Mouse (Mus musculus) left cerebral cortex, postnatal 14 days (tissue): ENCODE results near the gene Adcyap1r1. TPM values are rescaled to one million over a fixed set of nuclear protein-coding genes. Genes with fewer than 3 reads are reported as not detected.
A peak's percentile ranks its signal among the peaks of the same experiment; 100 is the strongest.

Experiments
- DNase-seq, 2 experiments: peaks; one replicate each; pipeline ENCODE4 v3.0.0; 2021 to 2022; ENCODE audit warnings: low spot score in 2 of 2, mixed read lengths in 1 of 2
- intact Hi-C: fragments of 180-260 bp; cut with DNase I; formaldehyde crosslinking; loops from one replicate; pipeline ENCODE4 v1.15.1; 2025
- long read RNA-seq, 2 experiments: library from polyadenylated mRNA; stranded (forward); transcript quantifications; one replicate each; pipeline ENCODE4 v2.0.0; 2021
- total RNA-seq, 2 experiments: library from RNA; stranded (reverse); gene quantifications; 2 replicates each; pipeline ENCODE4 v1.2.3; 2021

The Adcyap1r1 gene
- total RNA-seq: 100 to 1,000 TPM; 113 to 126 TPM
- long read RNA-seq, experiment 1, full-length matches to known transcripts: 16 of 76 reads
- long read RNA-seq, experiment 1, partial matches to known transcripts: 7 of 76 reads
- long read RNA-seq, experiment 1, other reads (novel, unspliced or antisense): 53 of 76 reads
- long read RNA-seq, experiment 2, full-length matches to known transcripts: 11 of 63 reads
- long read RNA-seq, experiment 2, partial matches to known transcripts: 50 of 63 reads
- long read RNA-seq, experiment 2, other reads (novel, unspliced or antisense): 2 of 63 reads

DNA sequence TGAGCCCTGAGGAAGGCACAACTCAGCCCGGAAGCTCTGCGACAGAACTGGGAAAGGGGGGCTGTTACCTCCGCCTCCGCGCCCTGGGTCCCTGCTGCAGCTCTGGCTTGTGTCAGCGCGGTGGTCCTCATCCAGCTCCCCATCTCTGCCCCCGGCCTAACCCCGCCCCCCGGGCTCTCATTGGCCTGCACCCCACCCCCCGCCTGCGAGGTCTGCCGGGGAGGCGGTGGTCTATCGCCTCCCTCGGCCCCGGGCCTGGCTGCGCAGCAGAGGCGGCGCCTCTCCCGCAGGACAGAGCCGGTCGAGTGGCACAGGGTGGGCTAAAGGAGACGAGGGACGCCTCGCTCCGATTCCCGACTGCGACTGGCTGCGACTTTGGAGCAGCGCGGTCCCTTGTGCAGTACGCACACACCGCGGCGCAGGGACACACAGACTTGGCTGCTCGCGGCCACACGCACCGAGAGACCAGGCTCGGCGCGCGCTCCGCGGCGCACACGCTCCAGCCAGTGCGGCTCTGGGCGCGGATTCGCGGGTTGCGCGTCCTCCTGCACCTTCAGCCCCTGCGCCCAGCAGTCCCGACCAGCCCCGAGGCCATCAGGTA lies at the start of gene Adcyap1r1:
Gene Adcyap1r1 (plus strand): TSS at position 208 of the 601 bp plus-strand sequence.
- intact Hi-C loops: loop anchor here (2.0 kb wide), 1 partner anchor 55 kb away; no protein-coding TSS in a partner anchor
- DNase-seq: peak; percentile 70 to 75

DNA sequence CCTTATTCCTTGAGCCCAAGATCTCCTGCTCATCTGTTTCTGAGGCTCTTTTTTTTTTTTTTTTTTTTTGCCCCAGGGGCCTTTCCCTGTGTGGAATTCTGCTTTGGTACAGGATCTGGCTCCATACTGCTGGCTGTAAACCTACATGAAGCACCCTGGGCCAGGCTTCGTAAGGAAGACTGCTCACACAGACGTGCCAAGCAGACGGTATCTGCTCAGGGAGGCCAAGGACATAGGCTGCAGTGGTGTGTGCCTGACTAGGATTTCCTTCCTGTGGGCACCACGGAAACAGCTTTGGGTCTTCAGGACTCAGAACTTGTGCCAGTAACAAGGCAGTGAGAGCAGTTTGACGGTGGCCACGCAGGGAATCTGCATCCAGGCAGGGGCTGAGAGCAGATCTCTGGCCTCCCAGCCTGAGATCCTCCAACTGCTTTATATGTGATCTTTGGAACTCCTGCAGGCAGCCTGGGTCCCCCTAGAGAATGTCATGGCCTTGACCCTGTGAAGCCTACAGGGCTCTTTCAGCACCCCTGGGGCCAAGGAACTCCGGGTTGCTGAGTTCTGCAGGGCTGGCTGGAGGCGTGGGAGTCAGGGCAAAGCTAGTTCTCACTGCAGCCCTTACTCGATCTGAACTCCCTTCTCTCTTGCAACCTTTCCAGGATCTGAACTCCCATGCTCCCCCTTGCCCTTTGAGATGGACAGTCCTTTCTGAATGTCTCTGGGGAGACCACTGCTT lies 49.6 kb upstream of the Adcyap1r1 start:
- intact Hi-C loops: no loop called here
- no peak for DNase-seq

DNA sequence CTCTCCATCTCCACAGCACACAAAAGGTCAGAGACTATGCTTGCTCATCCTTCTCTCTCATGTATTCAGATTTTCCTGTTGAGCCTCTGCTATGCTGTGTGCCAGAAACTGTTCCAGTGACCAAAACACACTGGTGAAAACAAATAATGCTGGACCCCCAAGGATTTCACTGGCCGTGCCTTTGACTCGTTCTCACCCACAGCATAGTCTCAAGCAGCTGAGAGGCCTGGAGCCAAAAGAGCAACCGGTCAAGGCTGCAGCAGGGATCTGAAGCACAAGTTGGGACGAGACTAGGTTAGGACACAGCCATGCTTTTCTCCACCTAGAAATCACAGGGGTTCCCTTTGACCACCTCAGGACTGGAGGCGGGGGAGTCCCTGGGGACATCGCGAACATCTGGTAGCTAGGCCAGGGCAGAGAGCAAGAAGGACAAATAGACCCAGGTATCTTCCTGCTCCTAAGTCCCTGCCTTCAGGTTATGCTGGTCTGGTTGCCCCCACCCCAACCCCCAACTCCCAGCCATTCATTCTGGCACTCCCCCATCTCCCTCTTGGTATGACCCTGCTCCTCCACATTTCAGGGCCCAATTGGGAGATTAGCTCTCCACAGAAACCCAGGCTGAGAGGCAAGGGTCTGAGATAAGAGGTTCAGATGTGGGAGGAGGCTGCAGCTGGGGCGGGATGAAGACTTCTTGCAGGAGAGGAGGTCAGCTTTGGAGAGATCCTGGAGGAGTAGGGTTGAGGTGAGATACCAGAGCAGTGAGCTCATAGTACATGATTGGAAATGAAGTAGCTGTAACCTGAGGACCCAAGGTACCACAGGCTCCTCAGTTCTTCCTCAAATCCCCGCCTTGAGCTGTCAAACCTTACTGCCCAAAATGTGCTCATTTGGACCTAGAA lies 48.1 kb upstream of the Adcyap1r1 start:
- DNase-seq: no peak
- intact Hi-C loops: no loop called here

DNA sequence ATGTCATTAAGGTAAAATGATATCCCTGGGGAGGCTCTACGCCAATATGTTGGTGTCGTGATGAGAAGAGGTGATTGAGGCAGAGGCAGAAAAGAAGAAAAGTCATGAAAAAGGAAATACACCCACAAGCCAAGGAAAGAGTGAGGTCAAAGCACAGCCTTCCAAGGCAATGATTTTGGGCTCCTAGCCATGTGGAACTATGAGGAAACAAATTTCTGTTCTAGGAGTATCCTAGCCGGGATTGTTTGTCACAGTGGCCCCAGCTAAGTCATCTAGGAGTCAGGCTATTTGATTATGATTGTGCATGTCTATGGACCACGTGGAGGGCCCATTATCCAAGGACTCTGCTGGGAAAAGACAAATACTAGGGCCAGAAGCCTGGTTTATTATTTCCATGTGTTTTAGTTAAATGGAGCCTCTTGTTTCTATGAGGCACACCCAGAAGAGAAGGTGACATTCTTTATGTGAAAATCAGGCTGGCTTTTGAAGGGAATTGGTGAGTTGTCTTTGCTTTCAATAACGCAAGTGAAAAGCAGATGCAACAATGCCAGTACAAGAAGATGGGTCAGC lies 47.3 kb upstream of the Adcyap1r1 start:
- DNase-seq: no peak
- intact Hi-C loops: no loop called here

DNA sequence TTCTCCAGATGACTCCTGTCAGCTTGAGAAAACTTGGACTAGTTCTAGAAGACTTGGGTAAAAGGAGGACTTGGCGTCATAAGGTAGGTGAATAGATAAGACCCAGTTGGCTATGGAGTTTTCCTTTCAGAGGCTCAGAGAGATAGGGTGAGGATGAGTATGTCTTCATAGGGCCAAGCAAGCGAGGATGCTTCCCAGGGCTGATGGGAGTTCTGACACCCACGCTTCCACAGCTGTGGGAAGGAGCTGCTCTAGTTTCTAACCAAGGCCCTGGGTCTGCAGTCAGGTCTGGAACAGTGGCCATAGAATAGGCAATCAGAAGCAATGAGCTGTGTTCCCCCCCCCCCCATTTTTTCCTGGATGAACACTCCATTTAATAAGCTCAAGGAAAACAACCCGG lies 44.4 kb upstream of the Adcyap1r1 start:
- intact Hi-C loops: loop anchor here (5.0 kb wide), 1 partner anchor 35 kb away; no protein-coding TSS in a partner anchor
- DNase-seq: no peak

DNA sequence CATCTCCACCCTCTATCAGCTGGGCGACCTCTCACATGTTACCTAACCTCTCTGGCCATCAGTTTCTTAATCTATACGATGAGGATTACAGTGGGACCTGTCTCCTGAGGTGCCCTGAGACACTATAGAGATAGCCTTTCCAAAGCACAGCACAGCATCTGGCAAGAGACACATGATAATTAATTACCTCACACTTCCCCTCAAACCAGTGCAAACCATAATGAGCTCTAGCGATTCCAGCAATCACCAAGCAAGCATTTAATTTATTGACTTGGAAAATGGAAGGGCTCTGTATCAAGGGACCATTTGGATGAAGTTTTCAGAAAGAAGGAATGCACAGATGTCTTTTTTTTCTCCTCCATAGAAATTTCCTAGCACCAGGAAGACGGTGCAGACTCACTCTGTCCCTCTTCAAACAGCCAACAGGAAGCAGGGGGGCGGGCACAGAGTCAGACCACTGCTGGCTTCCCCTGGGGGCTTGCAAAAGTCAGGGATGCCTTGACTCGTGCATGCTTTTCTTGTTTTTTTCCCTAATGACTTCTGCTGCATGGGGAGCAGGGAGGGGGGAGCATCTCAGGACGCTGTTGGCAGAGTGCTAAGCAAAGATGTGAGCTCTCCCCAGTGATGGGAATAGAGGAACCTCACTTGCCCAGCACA lies 41.5 kb upstream of the Adcyap1r1 start:
- intact Hi-C loops: no loop called here
- DNase-seq: no peak

DNA sequence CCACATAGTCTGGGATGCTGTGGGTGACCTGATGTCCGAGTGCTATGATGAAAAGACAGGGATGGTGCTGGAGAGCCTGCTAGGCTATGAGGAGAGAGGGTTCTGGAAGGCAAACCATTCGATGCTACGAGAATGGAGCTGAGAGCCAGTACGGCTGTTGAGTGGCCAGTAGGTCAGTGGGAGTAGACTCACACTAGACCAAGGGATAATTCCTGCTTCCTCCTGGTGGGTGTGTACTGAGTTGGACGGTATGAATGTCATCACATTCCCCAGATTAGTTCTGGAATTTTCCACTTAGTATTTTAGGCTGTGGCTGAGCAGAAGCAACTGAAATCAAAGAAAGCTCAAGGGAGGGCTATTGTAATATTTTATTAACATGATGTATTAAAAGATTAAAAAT lies 40.8 kb upstream of the Adcyap1r1 start:
- no peak for DNase-seq
- intact Hi-C loops: no loop called here

DNA sequence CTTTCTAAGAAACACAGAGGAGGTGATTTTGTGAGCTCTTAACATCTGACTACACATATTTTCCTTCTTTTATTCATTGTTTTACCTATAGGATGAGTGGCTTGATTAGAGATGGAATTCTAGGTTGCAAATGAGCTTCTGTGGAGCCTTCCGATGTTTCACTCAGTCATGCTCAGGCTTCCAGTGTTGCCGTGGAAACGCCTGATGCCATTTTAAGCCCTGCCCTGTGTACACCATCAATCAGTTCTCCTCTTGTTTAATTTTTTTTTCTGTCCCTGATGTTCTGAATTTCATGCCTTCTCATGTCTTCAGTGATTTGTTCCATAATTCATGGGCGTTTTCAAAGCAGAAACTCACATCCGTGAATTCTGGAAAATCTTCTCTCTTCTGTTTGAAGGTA lies 35.6 kb upstream of the Adcyap1r1 start:
- intact Hi-C loops: no loop called here
- DNase-seq: peak; percentile 48 to 60

DNA sequence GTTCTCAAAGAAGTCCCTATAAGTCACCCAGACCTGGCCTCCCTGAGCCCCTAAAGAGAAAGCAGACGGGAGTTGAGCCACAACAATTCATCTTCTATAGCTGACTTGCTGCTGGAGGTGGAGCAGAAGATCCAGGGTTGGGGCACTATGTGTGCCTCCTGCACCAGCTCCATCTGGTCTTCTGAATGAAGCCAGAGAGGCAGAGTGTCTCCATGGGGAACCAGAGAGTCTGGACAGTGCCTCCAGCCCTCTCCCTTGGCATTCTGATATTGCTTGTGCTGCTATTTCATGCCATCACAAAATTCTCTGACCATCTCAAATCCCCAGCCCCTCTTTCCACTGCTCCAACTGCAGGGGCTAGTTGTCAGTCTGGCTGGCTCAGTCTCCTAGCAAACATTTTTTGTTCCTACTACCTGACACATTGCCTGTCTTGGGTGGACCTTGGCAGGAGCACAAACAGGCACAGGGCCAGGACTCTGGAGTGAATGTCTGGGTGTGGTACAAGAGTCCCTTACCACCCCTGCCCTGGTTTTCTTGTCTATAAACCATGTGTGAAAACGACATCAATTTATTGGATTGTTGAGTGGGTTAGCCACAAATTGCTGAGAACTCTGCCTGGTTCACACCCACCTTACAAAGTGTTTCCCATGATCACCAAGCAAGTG lies 32.9 kb upstream of the Adcyap1r1 start:
- no peak for DNase-seq
- intact Hi-C loops: no loop called here

DNA sequence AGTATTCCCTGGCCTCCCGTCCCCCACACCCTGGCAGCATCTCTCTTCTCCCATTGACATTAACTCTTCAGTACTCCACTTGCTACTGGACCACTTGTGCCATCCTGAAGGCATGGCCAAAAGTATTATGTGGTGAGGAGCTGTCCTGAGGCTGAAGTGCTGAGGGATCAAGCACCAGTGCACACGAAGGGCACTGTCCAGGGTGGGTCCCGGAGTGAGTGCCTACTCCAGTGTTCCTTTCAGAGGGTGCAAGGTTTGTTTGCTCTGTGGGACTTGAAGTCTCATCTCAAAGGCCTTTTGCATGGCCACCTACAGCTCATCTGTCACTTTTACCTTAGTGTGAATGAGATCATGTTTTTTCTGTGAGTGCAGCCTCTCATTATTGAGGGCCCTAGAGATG lies 31.4 kb upstream of the Adcyap1r1 start:
- intact Hi-C loops: no loop called here
- DNase-seq: no peak

DNA sequence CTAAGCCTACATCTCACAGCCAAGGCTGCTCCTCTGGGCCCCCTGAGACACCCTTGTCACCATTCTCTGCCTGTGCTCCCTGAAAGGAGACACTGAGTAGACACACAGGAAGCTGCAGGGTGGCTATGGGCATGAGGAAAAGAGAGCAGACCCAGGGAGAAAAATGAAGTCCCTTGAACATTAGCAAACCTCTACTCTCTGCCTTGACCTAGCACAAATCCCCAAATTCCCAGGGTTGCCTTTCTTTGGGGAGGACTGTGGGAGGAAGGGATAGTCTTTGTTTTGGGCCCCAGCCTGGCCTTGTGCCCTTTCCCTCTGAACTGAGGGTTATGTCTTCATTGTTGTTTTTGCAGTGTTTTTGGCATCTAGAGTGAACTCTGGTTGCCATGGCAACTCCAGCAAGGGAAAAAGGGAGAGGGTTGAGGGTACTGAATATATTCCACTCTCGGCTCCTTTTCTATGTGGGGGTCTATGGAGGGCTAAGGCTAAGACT lies 30.9 kb upstream of the Adcyap1r1 start:
- intact Hi-C loops: no loop called here
- DNase-seq: peak in 1 of 2 experiments; percentile 50

DNA sequence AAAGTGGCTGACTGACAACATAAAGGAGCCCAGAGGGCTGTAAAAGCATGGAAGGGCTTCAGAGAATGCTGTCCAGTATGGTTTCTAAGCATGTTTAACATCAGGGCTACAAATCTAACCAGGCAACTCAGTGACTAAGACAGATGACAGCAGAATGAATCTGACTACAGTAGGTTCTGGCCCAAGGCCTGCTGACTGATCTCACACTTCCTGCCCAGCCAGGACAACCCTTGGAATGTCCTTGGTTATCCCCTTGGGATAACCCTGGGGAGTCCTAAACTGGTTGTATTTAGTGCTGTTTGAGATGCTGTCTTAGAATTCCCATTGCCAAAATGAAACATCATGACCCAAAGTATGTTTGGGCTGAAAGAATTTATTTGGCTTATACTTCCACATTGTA lies 19.7 kb upstream of the Adcyap1r1 start:
- no peak for DNase-seq
- intact Hi-C loops: no loop called here

DNA sequence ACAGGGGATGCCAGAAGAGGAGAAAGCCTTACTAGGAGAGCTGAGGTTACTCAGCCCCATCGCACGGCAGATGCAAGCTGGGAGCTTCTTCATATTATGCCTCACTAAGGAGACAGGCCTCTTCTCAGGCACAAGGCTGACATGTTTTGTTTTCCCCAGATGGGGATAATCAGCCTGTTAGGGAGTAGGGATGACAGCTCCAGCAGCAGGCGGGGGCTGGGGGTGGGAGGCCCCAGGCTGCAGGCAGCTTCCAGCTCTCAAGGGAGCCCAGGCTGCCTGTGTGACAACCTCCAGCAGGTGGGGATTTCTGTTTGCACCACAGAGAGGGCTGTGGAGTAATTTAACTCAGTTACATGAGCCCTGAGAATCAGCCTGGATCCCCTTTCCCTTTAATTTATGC lies 17.4 kb upstream of the Adcyap1r1 start:
- intact Hi-C loops: no loop called here
- peak; percentile 33 to 67 for DNase-seq

DNA sequence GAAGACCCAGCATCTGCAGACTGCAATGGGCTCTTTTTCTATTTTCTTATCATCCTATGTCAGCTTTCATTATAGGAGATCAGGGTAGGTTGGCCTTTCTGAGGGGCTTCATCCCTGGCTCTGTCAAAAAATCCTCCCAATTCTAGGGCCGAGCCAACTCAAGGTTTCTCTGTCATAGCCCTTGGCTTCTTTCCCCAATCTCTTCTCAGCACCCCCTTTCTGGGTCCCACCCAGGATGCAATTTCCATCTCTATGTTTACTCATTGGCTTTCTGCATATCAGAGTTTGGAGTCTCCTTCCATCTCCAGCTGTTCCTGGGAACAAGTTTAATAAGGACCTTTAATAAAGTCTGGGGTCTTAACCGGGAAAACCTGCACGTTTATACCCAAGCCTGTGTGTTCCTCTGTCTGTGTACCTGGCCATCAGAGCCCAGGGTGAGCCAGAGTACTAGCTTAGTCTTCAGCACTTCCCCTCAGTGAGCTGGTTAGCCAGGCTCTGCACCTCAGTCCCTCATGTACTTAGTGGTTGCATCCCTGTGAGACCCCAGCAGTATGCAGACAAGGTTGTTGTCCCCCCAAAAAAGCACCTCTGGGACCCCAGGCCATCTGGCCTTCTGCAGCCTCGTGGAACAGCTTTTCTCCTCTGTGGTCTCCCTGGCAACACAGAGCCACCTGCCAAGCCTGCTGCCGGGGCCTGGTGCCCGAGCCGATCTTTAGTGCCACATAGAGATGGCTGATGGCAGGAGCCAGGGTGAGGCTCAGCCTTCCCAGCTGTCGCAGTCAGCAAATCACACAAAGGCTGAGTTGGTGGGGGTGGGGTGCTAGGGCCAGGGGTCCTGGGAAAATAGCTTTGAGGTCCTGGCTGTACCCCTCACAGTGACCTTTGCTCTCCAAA lies 16.3 kb upstream of the Adcyap1r1 start:
- DNase-seq: peak in 1 of 2 experiments; percentile 49
- intact Hi-C loops: no loop called here

DNA sequence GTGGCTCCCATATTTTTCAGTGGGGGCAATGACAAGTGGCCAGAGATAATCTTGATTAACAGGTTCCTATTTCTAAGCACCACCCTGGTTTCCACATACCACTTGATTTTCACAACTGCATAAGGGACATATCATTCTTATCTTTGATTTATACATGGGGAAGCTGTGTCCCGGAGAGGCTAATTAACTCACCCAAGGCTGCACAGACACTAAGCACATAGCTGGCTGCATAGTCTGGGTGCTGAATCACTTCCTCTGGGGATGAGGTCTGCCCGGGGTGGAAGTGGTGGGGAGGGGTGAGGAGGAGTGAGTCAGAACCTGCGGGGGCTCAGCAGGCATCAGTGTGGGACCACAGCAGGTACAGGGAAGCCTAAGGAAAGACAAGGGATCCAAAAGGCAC lies 13.9 kb upstream of the Adcyap1r1 start:
- DNase-seq: no peak
- intact Hi-C loops: no loop called here

DNA sequence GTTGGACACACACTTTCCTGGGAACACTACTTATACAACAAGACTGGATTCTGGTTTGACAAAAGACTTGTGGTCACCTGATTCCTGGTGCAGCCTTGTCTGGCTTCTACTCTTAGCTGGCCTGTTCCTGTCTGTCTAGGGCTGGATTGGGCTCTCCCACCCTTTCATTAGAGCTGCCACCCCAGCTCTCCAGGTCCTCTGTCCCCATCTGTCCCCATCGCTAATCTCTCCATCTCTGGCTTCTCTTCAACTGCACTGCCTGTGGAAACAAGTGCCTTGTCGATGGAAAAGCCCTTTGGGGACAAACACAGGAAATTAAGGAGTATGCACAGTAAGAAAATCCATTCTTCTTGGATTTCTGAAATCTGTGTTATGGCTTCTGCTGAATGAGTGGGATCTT lies 12.9 kb upstream of the Adcyap1r1 start:
- DNase-seq: no peak
- intact Hi-C loops: no loop called here
